Mouse (Mus musculus) embryonic facial prominence, embryonic 11.5 days (tissue): ENCODE results near the gene Slc39a7. TPM values are rescaled to one million over a fixed set of nuclear protein-coding genes. Genes with fewer than 3 reads are reported as not detected.

Experiments
- ATAC-seq: fragments of 200-750 bp; cut with Nextera tagmentation; replicated peaks from 2 replicates; pipeline ENCODE4 v1.8.0; 2017; ENCODE audit warnings: low read depth; ENCODE audit not compliant: insufficient number of reproducible peaks, low FRiP score, low TSS enrichment
- DNase-seq: peaks from one replicate; pipeline ENCODE4 v3.0.0-alpha.2; 2015; ENCODE audit warnings: low spot score
- H3K27ac ChIP-seq: fragments of 300-500 bp; sonication (generic); replicated peaks from 2 replicates; pipeline ENCODE4 v1.5.1; 2014; ENCODE audit warnings: mild to moderate bottlenecking, low read depth, low read length, control low read depth
- H3K27me3 ChIP-seq: fragments of 300-500 bp; sonication (generic); 2 replicates; pipeline ENCODE4 v1.6.1; 2014; ENCODE audit warnings: mild to moderate bottlenecking, low read length, moderate library complexity, mixed read lengths; ENCODE audit not compliant: control insufficient read depth, insufficient read depth
- H3K36me3 ChIP-seq: fragments of 300-500 bp; sonication (generic); replicated peaks from 2 replicates; pipeline ENCODE4 v1.6.1; 2014; ENCODE audit warnings: low read depth, mild to moderate bottlenecking, low read length, moderate library complexity, mixed read lengths; ENCODE audit not compliant: control insufficient read depth, insufficient read depth
- H3K4me1 ChIP-seq: fragments of 300-500 bp; sonication (generic); 2 replicates; pipeline ENCODE4 v1.6.1; 2014; ENCODE audit warnings: low read length, mixed read lengths; ENCODE audit not compliant: control insufficient read depth, insufficient read depth
- H3K4me2 ChIP-seq: fragments of 300-500 bp; sonication (generic); 2 replicates; pipeline ENCODE4 v1.6.1; 2014; ENCODE audit warnings: low read depth, mild to moderate bottlenecking, control low read depth, low read length, moderate library complexity
- H3K4me3 ChIP-seq: fragments of 300-500 bp; sonication (generic); 2 replicates; pipeline ENCODE4 v1.5.1; 2014; ENCODE audit warnings: low read depth, low read length, control low read depth
- H3K9ac ChIP-seq: fragments of 300-500 bp; sonication (generic); replicated peaks from 2 replicates; pipeline ENCODE4 v1.6.1; 2014; ENCODE audit warnings: mild to moderate bottlenecking, control low read depth, low read length
- H3K9me3 ChIP-seq: fragments of 300-500 bp; sonication (generic); replicated peaks from 2 replicates; pipeline ENCODE4 v1.6.1; 2016; ENCODE audit warnings: mild to moderate bottlenecking, low read length, inconsistent platforms, mixed read lengths; ENCODE audit not compliant: control insufficient read depth
- WGBS: fragments of 180-500 bp; shearing (Covaris S2); extraction: QIAGEN DNeasy Blood & Tissue Kit; methylation state at CpG from one replicate; pipeline ENCODE4 v1.1.7; 2014; 5-methylcytosine and 5-hydroxymethylcytosine counted together
- polyA plus RNA-seq: library from polyadenylated mRNA; unstranded; fragments of >200 nt; fragmentation: Nextera tagmentation; extraction: Ambion mirVana; gene quantifications from 2 replicates; pipeline ENCODE4 v1.2.1, GENCODE M21; 2014

The Slc39a7 gene
- polyA plus RNA-seq, 1 experiment from 2014 or later, result 72.1 TPM

DNA sequence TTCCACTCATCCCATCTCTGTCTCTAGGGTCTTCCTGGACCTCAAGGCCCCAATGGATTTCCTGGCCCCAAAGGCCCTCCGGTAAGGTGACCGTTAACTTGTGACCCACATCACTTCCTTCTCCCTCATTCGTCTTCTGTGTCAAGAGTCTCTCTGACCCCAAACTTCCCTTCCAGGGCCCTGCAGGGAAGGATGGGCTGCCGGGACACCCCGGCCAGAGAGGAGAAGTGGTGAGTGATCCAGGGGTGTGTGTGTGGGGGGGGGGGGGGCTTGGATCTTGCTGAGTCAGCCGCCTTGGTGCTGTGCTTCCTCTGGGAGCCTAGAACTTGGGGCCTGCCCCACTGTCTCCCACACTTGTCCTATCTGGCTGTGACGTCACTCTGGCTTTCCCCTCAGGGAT, 25.7 kb upstream of the Slc39a7 start:
- no peaks in the 10 kb centered on the region for H3K36me3 ChIP-seq
- H3K9ac ChIP-seq, result no peak overlapping the region
- H3K27ac ChIP-seq, result no peak overlapping the region
- no peaks in the 10 kb centered on the region for H3K27me3 ChIP-seq
- no peak overlapping the region for H3K4me3 ChIP-seq
- H3K4me1 ChIP-seq, result no peaks in the 10 kb centered on the region; the same call in 1 of the 2 replicates
- ATAC-seq (no peak), DNase-seq (no peak)
- WGBS, result 82% methylated on average over 7 of the region's 7 CpGs
- H3K9me3 ChIP-seq, result no peaks in the 10 kb centered on the region
- H3K4me2 ChIP-seq, result no peak overlapping the region

DNA sequence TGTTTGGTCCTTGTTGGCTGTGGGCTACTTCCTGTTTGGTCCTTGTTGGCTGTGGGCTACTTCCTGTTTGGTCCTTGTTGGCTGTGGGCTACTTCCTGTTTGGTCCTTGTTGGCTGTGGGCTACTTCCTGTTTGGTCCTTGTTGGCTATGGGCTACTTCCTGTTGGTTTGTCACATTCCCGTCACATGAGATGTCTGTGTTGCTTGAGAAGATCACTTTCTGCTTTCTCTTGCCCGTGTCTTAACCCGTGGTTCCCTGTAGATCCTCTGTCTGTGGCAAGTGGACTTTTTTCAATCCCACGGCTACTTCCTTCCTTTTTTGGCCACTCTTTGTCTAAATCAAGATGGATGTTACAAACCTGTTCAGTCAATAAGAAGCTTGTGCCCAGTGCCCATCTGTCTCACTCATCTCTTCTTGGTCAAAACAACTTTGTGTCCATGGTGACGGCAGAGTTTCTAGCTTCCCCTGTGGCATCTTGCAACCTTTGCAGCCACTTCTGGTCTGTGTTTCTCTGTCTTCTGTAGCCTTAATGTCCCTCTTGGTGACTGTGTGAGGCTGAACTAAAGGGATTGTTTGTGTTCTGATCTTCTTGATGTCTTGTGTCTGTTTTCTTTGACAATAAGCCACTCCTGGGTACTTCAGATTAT, 16.0 kb upstream of the Slc39a7 start:
- DNase-seq (no peak), ATAC-seq (no peak)
- peaks cover 3% of the 10 kb centered on the region; the same call in 1 of the 2 replicates for H3K9me3 ChIP-seq
- no peak overlapping the region for H3K9ac ChIP-seq
- no peaks in the 10 kb centered on the region for H3K36me3 ChIP-seq
- WGBS, result 93% methylated on average over 5 of the region's 5 CpGs
- no peak overlapping the region for H3K27ac ChIP-seq
- no peak overlapping the region for H3K4me2 ChIP-seq
- no peaks in the 10 kb centered on the region for H3K27me3 ChIP-seq
- no peaks in the 10 kb centered on the region for H3K4me1 ChIP-seq
- H3K4me3 ChIP-seq, result no peak overlapping the region

DNA sequence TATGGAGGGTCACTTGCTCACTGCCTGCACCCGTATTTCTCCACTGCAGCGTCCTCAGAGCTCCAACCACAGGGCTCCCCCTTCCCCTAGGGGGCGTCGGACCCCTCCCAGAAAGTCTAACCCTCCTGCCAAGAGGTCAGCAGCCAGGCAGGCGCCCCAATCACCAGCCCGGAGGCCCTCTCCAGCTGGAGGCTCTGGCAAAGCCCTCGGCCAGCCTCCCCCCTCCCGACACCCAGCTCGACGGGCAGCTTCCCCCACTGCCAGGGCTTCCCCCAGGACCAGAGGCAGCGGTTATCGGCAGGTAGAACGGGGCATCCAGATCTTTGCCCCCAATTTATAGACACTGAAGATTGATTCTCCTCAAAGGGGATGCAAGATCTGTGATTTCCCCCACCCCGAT, 14.5 kb upstream of the Slc39a7 start:
- Histone ChIP-seq H3K4me3 (no peak overlapping the region), H3K27ac (no peak overlapping the region), H3K9me3 (peaks cover 3% of the 10 kb centered on the region; the same call in 1 of the 2 replicates), H3K27me3 (no peaks in the 10 kb centered on the region), H3K4me2 (no peak overlapping the region), H3K4me1 (no peaks in the 10 kb centered on the region; the same call in 1 of the 2 replicates), H3K36me3 (no peaks in the 10 kb centered on the region), H3K9ac (no peak overlapping the region)
- ATAC-seq (no peak), DNase-seq (no peak)
- WGBS, result 80% methylated on average over 14 of the region's 14 CpGs

DNA sequence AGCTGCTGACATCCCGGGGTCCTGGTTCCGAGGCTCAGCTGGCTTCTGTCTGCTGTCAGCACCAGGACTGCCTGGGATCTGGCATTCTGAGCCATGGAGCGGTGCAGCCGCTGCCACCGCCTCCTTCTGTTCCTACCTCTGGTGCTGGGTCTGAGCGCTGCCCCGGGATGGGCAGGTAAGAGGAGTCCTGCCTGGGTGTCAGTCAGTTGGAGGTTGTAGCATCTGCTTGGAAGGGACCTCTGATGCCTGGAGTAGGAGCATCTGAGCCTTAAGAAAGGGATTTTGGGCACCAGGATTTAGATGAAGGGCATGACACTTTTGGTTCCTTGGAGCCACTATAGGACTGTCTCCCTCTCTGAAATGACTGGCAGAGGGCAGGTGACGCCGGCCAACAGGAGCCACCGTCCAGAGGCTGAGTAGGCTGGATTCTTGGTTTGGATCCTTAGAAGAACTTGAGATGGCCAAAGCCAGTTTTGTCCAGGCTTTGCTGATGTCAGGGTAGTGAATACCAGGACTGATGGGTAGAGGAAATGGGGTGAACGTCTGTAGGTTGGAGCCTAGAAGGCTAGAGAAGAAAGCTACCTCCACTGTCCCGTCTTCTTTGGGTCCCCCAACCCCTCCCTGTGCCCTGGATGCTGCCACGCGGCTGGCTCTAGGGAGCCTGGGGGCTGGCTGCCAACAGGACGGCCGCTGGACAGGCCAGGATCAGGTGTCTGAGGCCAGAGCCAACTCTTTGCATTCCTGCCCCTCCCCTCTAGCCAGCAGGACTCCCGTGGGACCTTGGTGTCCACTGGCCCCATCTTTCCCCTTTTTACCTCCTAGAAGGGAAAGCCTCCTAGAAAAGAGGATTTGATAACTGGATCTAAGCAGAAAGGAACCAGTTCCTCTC, 8.3 kb upstream of the Slc39a7 start:
- 22% methylated on average over 17 of the region's 17 CpGs for whole genome bisulfite sequencing
- H3K4me3 ChIP-seq, result no peak overlapping the region
- H3K9ac ChIP-seq, result no peak overlapping the region; the same call in 1 of the 2 replicates

DNA sequence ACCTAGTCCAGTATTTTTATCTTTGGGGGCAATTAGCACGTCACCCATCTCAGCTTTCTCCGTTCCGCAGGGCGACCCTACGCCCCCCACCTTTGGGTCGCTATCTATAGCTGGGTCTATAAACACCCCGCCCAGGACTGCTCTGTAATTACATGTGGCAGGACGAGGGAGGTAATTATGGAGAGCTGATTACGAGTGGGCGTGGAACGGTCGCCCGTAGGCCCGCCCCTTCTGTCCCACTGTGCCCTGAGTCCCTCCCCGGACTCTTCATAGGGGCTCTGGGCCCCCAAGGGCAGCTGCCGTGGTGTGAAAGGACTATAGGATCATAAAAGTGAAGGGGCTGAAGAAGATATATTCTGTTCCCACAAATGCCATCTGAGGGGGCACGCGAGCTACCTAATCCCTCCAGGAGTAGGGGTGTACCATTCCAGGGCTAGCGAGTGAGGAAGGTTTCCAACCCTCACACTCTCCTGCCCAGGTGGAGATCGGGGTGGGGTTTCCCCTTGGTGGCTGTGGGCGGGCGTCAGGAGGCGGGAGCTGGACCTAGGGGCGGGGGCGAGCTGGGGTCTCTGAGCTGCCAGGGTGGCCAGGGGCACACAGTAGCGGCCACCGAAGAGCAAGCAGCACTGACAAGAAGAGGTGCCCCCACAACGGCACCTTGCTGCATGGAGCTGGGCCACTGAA, 7.5 kb upstream of the Slc39a7 start, which contains the start of gene Col11a2:
Gene Col11a2, plus strand, starts transcription at position 560 of the 684 bp plus-strand sequence.
- no peak within 1 kb of the TSS for H3K4me3 ChIP-seq
- H3K27me3 ChIP-seq, result peaks cover 2% of the 10 kb centered on the region; the same call in 1 of the 2 replicates
- peaks cover 5% of the 10 kb centered on the region for H3K4me1 ChIP-seq
- WGBS, result 10% methylated on average over 28 of the region's 28 CpGs
- DNase-seq (peak; percentile 32), ATAC-seq (0 out of 2 replicates have a peak, but pooled peaks have one; percentile 15)
- H3K9me3 ChIP-seq, result no peaks in the 10 kb centered on the region
- H3K9ac ChIP-seq, result peak within 1 kb of the TSS; percentile 26
- no peak within 1 kb of the TSS for H3K27ac ChIP-seq
- H3K4me2 ChIP-seq, result peak within 1 kb of the TSS; percentile 14
- peaks cover 2% of the 10 kb centered on the region; the same call in 1 of the 2 replicates for H3K36me3 ChIP-seq

More for the DNA sequence above, 8.3 kb upstream of the Slc39a7 start:
- DNase-seq (peak; percentile 17), ATAC-seq (no peak)
- H3K36me3 ChIP-seq, result peaks cover 2% of the 10 kb centered on the region; the same call in 1 of the 2 replicates
- H3K9me3 ChIP-seq, result no peaks in the 10 kb centered on the region
- no peak overlapping the region; the same call in 1 of the 2 replicates for H3K4me2 ChIP-seq
- H3K4me1 ChIP-seq, result peaks cover 5% of the 10 kb centered on the region
- H3K27me3 ChIP-seq, result peaks cover 2% of the 10 kb centered on the region; the same call in 1 of the 2 replicates
- no peak overlapping the region for H3K27ac ChIP-seq

DNA sequence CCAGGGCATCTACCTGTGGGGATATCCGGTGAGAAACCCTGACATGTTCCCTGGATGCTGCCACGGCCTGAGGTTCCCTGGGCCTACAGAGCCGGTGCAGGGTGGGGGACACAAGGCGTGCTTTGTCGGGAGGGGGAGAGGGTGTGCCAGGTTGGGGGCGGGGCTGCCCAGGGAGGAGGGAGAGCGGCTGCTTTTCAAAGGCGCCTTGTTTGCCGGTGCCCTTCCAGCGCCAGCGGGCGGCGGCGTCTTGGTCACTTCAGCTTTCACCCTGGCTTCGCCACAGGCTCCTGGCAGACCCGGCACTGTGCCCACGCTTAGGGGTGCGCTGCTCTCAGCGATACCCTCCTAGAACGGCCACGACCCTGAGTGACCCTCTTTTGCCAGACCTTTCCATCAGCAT, 7.0 kb upstream of the Slc39a7 start:
- Histone ChIP-seq H3K4me1 (peaks cover 5% of the 10 kb centered on the region), H3K27me3 (peaks cover 2% of the 10 kb centered on the region; the same call in 1 of the 2 replicates), H3K4me2 (peak overlapping the region; percentile 14), H3K27ac (no peak overlapping the region), H3K9ac (peak overlapping the region; percentile 26), H3K36me3 (peaks cover 2% of the 10 kb centered on the region; the same call in 1 of the 2 replicates), H3K9me3 (no peaks in the 10 kb centered on the region), H3K4me3 (no peak overlapping the region)
- ATAC-seq (no peak), DNase-seq (peak; percentile 19)
- 10% methylated on average over 19 of the region's 21 CpGs for WGBS

DNA sequence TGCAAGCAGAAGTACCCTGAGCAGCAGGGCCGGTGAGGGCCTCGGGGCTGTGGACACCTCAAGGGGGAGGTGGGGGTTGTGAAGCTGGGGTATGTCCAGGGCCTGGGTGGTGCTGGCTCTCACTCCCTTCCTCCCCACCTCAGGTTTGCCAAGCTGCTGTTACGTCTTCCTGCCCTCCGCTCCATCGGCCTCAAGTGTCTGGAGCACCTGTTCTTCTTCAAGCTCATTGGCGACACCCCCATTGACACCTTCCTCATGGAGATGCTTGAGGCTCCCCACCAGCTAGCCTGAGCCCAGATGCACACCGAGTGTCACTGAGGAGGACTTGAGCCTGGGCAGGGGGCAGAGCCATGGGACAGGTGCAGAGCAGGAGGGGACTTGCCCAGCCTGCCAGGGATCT, 5.8 kb upstream of the Slc39a7 start:
- ATAC-seq, result no peak
- no peak overlapping the region for H3K4me3 ChIP-seq
- no peak overlapping the region for H3K4me2 ChIP-seq
- H3K9ac ChIP-seq, result no peak overlapping the region
- WGBS, result 94% methylated on average over 7 of the region's 7 CpGs
- no peak overlapping the region for H3K27ac ChIP-seq
- peaks cover 2% of the 10 kb centered on the region; the same call in 1 of the 2 replicates for H3K36me3 ChIP-seq
- DNase-seq, result no peak
- H3K4me1 ChIP-seq, result peaks cover 5% of the 10 kb centered on the region
- no peaks in the 10 kb centered on the region for H3K9me3 ChIP-seq
- peaks cover 2% of the 10 kb centered on the region; the same call in 1 of the 2 replicates for H3K27me3 ChIP-seq
